Mouse (Mus musculus) lung, postnatal 36 days (tissue): ENCODE results near the gene Gstp3.
"Not testable (repeated sequence)": the region's sequence is repeated elsewhere in the genome, so short reads cannot be mapped to it uniquely, and the experiment has no call there.

Experiments
- DNase-seq: peaks from one replicate; pipeline ENCODE4 v3.0.0; 2022; ENCODE audit warnings: mixed read lengths

The Gstp3 gene

GRCm38 (mm10) chr19:4060044-4060898, 902 bp upstream of the Gstp3 start:
- not testable (repeated sequence) for DNase-seq

GRCm38 (mm10) chr19:4058581-4058980, 788 bp downstream of the Gstp3 start:
- no peak for DNase-seq

- no peak for DNase-seq
These were observed 1.4 kb downstream of the Gstp3 start for GRCm38 (mm10) chr19:4057962-4058361.

DNA sequence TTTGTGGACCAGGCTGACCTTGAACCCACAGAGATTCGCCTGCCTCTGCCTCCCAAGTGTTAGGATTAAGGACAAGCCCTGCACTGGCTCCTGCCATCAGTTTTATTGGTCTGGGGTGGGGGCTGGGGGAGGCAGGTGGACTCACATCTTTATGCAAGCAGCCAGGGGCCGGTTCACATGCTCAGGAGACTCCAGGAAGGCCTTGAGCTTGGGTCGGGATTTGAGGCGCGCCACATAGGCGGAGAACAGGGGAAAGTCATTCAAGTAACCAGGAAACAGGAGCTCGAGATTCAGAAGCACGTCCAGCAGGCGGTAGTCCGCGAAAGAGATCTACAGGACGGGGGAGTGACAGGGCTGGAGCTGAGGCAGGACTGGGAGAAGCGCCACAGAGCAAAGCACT, 2.0 kb downstream of the Gstp3 start:
- DNase-seq: no peak

- DNase-seq: no peak
These were observed 2.6 kb downstream of the Gstp3 start for GRCm38 (mm10) chr19:4056727-4057126.

DNA sequence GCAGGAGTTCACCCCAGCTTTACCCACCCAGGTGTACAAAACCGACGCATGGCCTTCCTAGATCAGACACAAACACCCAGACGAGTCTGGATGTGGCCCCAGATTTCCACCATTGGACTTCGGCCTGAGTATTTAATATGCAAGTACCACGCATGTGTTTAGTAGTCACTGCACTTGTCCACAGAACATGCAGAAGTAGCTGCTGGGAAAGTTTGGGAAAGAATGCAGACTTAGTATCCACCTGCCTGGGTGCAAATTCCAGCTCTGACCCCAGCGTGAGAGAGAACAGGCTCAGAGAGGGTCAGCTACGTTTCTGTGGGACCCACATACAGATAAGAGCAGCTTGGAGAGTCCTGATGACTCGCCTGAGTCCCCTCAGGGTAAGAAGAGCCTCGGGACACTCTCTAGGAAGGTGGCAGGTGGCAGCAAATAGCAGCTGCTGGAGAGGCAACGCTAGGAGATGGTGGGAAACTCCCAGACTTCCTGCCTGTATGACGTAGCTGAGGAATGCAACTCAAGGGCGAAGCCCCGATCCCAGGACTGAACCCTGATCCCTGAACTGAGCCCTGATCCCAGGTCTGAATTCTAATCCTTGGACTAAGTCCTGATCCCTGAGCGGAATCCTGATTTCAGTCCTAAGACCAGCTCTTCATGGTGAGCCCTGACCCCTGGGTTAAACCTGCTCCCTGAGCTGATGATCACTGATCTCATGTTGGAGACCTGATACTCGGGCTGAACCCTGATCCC, 3.2 kb downstream of the Gstp3 start:
- DNase-seq: no peak

- DNase-seq: no peak
These were observed 4.0 kb downstream of the Gstp3 start for GRCm38 (mm10) chr19:4055216-4055946.

DNA sequence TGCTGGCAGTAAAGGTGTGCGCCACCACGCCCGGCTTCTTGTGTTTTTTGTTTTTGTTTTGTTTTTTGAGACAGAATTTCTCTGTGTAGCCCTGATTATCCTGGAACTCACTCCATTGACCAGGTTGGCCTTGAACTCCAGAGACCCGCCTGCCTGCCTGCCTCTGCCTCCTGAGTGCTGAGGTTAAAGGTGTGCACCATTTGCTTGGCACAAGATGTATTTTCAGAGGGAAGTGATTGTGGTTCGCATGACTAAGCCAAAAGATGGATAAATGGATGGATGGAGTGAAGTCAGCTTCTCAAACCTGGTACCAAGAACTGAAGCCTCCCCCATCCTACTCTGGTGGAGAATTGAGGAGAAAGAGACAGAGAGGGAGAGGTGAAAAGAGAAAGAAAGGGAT, 4.8 kb downstream of the Gstp3 start:
- no peak for DNase-seq

DNA sequence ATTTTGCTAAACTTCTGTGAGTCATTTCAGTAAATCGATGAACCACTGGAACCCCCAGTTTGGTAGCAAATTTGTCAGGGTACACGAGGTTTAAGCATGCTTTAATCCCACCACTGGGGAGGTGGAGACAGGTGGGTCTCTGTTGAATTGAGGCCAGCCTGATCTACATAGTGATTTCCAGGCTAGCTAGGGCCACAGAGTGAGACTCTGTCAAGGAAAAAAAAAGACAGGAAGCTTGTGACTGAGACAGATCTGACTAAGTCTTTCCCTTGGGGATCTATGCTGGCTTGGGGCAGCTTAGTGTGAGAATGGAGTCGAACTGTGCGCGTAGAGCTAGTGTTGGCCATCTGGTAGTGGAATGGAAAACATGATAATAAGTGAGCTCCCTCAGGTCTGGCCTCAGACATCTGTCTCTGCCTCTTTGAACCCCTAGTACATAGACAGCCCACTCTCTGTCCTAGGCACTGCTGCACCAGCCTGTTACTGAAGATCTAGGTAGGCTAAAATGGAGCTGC, 6.8 kb downstream of the Gstp3 start:
- DNase-seq: no peak

- peak; percentile 81 for DNase-seq
These were observed 7.4 kb downstream of the Gstp3 start for GRCm38 (mm10) chr19:4051741-4052515.

DNA sequence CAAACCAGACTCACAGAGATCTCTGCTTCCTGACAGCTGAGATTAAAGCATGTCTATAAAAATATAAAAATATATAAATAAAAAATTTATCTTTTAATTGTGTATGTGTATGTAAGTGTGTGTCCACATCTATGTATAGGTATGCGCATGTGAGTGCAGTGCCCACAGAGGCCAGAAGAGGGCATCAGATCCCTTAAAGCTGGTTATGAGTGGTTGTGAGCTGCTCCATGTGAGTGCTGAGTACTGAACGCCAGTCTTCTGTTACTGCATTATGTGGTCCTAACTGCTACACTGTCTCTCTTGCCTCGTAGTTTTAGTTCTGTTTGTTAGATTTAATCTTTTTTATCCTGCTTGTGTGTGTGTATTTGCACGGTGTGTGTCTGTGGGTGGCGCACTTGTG, 8.4 kb downstream of the Gstp3 start:
- DNase-seq: no peak

- not testable (repeated sequence) for DNase-seq
These were observed 10.3 kb downstream of the Gstp3 start for GRCm38 (mm10) chr19:4049069-4049468.

DNA sequence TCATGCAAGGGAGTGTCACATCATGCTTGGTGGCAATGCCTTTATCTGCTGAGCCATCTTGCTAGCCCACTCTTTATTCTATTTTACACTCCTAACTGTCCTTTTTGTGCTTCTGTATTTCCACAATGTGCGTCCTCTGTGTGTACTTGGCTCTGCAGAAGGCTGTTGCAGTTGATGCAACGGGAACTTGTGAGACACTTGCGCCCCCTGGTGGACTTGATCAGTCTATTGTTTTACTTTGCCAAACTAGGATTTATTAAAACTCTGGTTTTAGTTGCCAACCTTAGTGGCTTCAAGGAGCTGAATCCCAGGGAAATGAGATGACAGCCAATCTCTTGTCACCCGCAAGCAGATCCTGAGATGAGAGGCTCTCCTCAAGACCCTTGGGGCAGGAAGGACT, 11.5 kb downstream of the Gstp3 start:
- peak; percentile 92 for DNase-seq

DNA sequence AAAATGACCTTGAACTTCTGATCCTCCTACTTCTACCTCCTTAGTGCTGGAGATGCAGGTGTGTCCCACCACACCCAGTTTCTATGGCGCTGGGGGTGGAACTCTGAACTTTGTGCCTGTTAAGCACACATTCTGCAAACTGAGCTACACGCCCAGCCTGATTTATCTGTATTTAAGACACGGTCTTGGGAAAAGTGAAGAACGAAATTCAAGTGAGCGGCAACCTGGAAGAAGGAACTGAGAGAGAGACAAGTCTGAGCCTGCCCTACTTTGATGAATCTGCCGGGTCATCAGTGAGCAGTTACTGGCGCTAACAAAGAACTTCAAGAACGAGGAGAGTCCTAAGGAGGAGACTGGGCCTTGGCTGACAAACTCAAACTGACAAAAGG, 12.5 kb downstream of the Gstp3 start:
- no peak for DNase-seq

GRCm38 (mm10) chr19:4045966-4046865, 13.2 kb downstream of the Gstp3 start, which contains the start of gene Gstp2:
TSS of gene Gstp2 (minus strand) at chr19:4046023.
- peak; percentile 96 for DNase-seq

- not testable (repeated sequence) for DNase-seq
These were observed 15.3 kb downstream of the Gstp3 start for GRCm38 (mm10) chr19:4044109-4044508.

DNA sequence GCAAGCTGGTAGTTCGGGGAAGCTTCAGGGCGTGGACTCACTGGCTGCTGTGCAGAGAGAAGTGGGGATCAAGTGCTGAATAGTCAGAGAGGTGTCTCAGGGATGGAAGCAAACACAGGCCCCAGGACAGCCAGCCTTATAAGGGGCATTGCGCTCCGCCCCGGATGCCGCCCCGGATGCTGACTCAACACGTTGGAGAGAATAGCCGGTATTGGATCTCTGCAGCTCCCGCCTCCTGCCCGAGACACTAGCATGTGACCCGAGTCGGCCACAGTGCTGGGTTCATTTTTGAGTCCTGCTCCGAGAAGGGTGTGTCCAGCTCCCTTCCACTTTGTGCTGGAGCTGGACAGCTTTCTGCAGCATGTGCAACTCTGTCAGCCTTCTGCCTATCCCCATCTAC, 17.2 kb downstream of the Gstp3 start:
- DNase-seq: peak; percentile 67

GRCm38 (mm10) chr19:4041500-4041899, 17.9 kb downstream of the Gstp3 start:
- DNase-seq: not testable (repeated sequence)

DNA sequence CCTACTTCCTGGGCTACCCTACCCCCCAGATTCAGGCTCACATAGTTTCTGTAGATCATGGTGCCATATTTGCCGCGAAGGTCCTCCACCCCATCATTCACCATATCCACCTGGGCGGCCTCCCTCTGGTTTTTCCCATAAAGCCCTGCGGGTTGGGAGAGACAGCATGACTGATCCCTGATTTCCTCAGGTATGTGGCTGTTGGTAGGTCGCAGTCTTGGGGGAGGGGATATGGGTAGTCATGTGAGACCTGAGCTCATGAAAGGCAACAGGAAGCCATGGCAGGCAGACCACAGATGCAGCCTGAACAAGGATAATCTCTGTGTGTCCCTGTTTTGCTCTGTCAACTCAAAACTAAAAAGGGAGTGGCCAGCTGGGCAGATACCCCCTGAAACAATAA, 18.4 kb downstream of the Gstp3 start:
- DNase-seq: not testable (repeated sequence)

DNA sequence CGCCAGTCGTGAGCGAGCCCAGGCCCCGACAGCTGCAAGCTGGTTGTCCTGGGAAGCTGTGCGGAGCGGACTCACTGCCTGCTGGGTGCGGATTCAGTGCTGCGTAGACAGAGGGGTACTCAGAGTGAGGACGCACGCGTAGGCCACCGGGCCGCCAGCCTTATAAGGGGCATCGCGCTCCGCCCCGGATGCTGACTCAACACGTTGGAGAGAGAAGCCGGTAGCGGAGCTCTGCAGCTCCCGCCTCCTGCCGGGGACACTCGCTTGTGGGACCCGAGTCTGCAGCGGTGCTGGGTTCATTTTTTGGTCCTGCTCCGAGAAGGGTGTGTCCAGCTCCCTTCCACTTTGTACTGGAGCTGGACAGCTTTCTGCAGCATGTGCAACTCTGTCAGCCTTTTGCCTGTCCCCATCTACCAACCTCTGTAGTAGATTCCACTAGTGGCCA, 21.6 kb downstream of the Gstp3 start, which contains the start of gene Gstp1:
Gene Gstp1, minus strand, starts transcription at position 198 of the 445 bp plus-strand sequence.
- peak; percentile 96 for DNase-seq
